Mouse (Mus musculus): Measurements from ENCODE around the gene Srrd.

- TF ChIP-seq POLR2A (IDR thresholded peaks at IDR 0.05; ENCODE audit: insufficient read length, low read depth), result no peak
- TF ChIP-seq CEBPB (IDR thresholded peaks at IDR 0.05; ENCODE audit: insufficient read depth, poor library complexity, severe bottlenecking), result no peak
- no peak for TF ChIP-seq MAX (IDR thresholded peaks at IDR 0.05; ENCODE audit: low read depth)
- no peak for TF ChIP-seq USF1 (IDR thresholded peaks at IDR 0.05; ENCODE audit: low read depth)
- TF ChIP-seq POLR2AphosphoS2 (IDR thresholded peaks at IDR 0.05; ENCODE audit: insufficient read length, low read depth), result no peak
- TF ChIP-seq TCF12 (IDR thresholded peaks at IDR 0.05; ENCODE audit: insufficient read depth, poor library complexity, severe bottlenecking), result no peak
- no peak for TF ChIP-seq TCF3 (IDR thresholded peaks at IDR 0.05; ENCODE audit: insufficient read length, low read depth)
- TF ChIP-seq MYOG (IDR thresholded peaks at IDR 0.05; ENCODE audit: control insufficient read depth in 1 of 3, insufficient read depth in 1 of 3, insufficient read length in 2 of 3, low read depth in 2 of 3), result no peak
- TF ChIP-seq E2F4 (IDR thresholded peaks at IDR 0.05; ENCODE audit: insufficient read depth), result no peak
- no peak for TF ChIP-seq REST (IDR thresholded peaks at IDR 0.05; ENCODE audit: insufficient read depth, insufficient read length)
Measured at GRCm38 (mm10) chr5:112384805-112385472, 42.1 kb upstream of the Srrd start.

Measured in myocyte (in vitro differentiated cells).